Mouse (Mus musculus) hindbrain, embryonic 10.5 days (tissue): Measurements from ENCODE around the gene P3h3. TPM values are rescaled to one million over a fixed set of nuclear protein-coding genes. Genes with fewer than 3 reads are reported as not detected.
"Not testable (repeated sequence)": the region's sequence is repeated elsewhere in the genome, so short reads cannot be mapped to it uniquely, and the experiment has no call there.

Experiments
- DNase-seq: peaks from one replicate; pipeline ENCODE4 v3.0.0-alpha.2; 2017; ENCODE audit warnings: low spot score
- H3K27ac ChIP-seq: fragments of 300-500 bp; sonication (generic); 2 replicates; pipeline ENCODE4 v1.5.1; 2016; ENCODE audit warnings: mild to moderate bottlenecking, moderate library complexity
- H3K27me3 ChIP-seq: fragments of 300-500 bp; sonication (generic); 2 replicates; pipeline ENCODE4 v1.6.1; 2016; ENCODE audit warnings: mild to moderate bottlenecking; ENCODE audit not compliant: poor library complexity, insufficient read depth, severe bottlenecking
- H3K36me3 ChIP-seq: fragments of 300-500 bp; sonication (generic); 2 replicates; pipeline ENCODE4 v1.6.1; 2016; ENCODE audit warnings: mild to moderate bottlenecking, moderate library complexity
- H3K4me1 ChIP-seq: fragments of 300-500 bp; sonication (generic); replicated peaks from 2 replicates; pipeline ENCODE4 v1.6.1; 2016; ENCODE audit warnings: mild to moderate bottlenecking
- H3K4me3 ChIP-seq: fragments of 300-500 bp; sonication (generic); 2 replicates; pipeline ENCODE4 v1.5.1; 2016; ENCODE audit warnings: mild to moderate bottlenecking, moderate library complexity
- H3K9me3 ChIP-seq: fragments of 300-500 bp; sonication (generic); 2 replicates; pipeline ENCODE4 v1.6.1; 2016; ENCODE audit warnings: mild to moderate bottlenecking, moderate library complexity
- WGBS: fragments of 180-500 bp; shearing (Covaris S2); methylation state at CpG from one replicate; pipeline ENCODE4 v1.1.7; 2016; 5-methylcytosine and 5-hydroxymethylcytosine counted together
- polyA plus RNA-seq: library from polyadenylated mRNA; unstranded; fragments of >200 nt; fragmentation: Nextera tagmentation; extraction: Ambion mirVana; gene quantifications from 2 replicates; pipeline ENCODE4 v1.2.1, GENCODE M21; 2016

The P3h3 gene
- 12.6 and 13.4 TPM in 2 replicates for polyA plus RNA-seq

- under 1% methylated on average over 86 of the region's 86 CpGs for WGBS
- DNase-seq, result peak; percentile 89
- peaks cover 40% of the 10 kb centered on the region for H3K27me3 ChIP-seq
- H3K4me1 ChIP-seq, result peaks cover 69% of the 10 kb centered on the region
- peak within 1 kb of the TSS; percentile 86 for H3K4me3 ChIP-seq
- H3K9me3 ChIP-seq, result no peaks in the 10 kb centered on the region
- H3K27ac ChIP-seq, result peak within 1 kb of the TSS; percentile 97
- peaks cover 20% of the 10 kb centered on the region for H3K36me3 ChIP-seq
Measured at GRCm38 (mm10) chr6:124856916-124857839, at the start of gene P3h3. TSS of gene P3h3 (minus strand) at chr6:124857752.

GRCm38 (mm10) chr6:124904991-124905860 is 47.7 kb upstream of the P3h3 start:
- Histone ChIP-seq H3K4me3 (peak overlapping the region; percentile 61), H3K27me3 (peaks cover 25% of the 10 kb centered on the region), H3K36me3 (no peaks in the 10 kb centered on the region), H3K4me1 (peaks cover 44% of the 10 kb centered on the region), H3K9me3 (no peaks in the 10 kb centered on the region), H3K27ac (peak overlapping the region; percentile 98)
- DNase-seq, result peak; percentile 15
- 34% methylated on average over 16 of the region's 16 CpGs for WGBS

GRCm38 (mm10) chr6:124904161-124904981 is 46.8 kb upstream of the P3h3 start:
- no peaks in the 10 kb centered on the region for H3K9me3 ChIP-seq
- peak; percentile 82 for DNase-seq
- WGBS, result 7% methylated on average over 24 of the region's 24 CpGs
- H3K36me3 ChIP-seq, result no peaks in the 10 kb centered on the region
- H3K4me3 ChIP-seq, result peak overlapping the region; percentile 61
- H3K4me1 ChIP-seq, result peaks cover 38% of the 10 kb centered on the region
- peak overlapping the region; percentile 98 for H3K27ac ChIP-seq
- peaks cover 16% of the 10 kb centered on the region for H3K27me3 ChIP-seq

DNA sequence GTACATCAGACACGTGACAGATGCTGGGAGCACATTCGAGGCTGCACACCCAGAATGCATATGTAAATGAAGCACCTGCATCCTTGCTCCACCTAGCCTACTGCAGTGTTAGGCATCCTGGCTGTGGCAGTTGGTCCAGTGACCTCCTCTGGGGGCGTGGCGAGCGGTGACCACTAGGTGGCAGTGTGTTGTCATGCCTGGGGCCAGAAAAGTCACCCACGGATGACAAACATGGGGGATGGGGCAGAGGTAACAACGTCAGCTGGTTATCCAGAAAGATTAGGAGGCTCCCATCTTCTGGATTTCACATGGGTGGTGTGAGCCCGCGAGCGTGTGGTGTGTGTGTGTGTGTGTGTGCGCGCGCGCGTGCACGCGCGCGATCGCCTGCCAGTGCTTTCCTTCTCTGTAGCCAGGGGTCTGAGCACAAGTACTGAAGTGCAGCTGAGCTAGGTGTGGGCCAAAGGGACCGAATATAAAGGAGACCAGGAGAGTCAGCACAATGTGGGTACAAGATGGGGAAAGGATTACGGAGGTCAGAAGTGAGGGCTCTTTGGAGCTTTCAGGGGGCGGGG is 46.1 kb upstream of the P3h3 start:
- under 1% methylated on average over 23 of the region's 23 CpGs for WGBS

DNA sequence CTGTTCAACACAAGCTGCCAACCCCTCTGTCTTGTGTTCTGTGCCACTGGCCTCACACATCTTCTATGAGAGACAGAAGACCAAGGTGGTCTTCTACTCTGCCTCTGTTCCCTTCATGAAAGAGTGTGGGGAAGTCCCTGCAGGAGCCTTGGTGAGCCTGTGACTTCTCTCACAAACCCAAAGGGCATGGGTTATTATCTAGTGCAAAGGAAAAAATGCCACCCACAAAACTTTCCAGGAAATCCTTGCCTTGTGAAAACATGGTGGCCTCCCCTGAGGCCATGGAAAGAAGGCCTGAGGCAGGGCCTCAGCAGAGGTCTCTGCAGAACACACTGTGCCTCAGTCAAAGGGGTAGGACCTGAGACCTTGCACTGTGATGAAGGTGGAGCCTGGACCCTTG is 44.3 kb upstream of the P3h3 start:
- peaks cover 38% of the 10 kb centered on the region for H3K4me1 ChIP-seq
- no peak overlapping the region for H3K27ac ChIP-seq
- no peak for DNase-seq
- H3K36me3 ChIP-seq, result no peaks in the 10 kb centered on the region
- no peak overlapping the region for H3K4me3 ChIP-seq
- no peaks in the 10 kb centered on the region for H3K9me3 ChIP-seq
- no peaks in the 10 kb centered on the region; the same call in 1 of the 2 replicates for H3K27me3 ChIP-seq

More for the DNA sequence above, 46.1 kb upstream of the P3h3 start:
- Histone ChIP-seq H3K4me3 (peak overlapping the region; percentile 61), H3K4me1 (peaks cover 38% of the 10 kb centered on the region), H3K27ac (peak overlapping the region; percentile 98), H3K27me3 (peaks cover 9% of the 10 kb centered on the region), H3K36me3 (no peaks in the 10 kb centered on the region), H3K9me3 (no peaks in the 10 kb centered on the region)
- DNase-seq, result peak; percentile 96

DNA sequence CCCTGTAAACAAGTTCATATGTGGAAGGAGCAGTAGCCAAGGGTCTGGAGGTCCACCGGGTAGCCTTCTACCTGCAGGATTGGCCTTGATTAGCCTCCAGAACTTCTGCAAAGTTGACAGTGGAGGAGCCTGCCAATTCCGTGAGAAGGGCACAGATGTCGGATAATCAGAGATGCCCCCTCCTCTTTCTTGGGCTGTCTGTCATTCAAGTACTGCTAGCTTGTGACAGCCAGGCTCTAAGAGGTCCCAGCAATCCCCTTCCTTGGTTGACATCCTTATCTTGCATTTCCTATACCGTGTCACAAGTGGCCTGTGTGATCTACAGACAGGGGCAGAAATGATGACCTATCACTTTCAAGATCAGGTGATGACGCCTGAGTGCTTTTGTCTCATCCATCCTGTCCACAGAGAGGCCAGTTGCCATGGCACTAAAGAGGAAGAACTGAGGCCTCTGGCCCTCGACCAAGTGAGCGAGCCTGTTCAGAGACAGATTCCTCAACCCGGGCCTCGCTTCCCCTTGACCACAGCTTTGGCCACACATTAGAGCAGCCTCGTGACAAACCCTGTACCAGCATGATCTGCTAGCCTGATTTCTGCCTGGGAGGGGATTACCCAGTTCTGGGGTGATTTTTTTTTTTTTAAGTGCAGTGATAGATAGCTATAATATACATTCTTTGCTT is 43.4 kb upstream of the P3h3 start:
- H3K4me3 ChIP-seq, result no peak overlapping the region
- whole genome bisulfite sequencing, result 57% methylated on average over 10 of the region's 10 CpGs
- H3K36me3 ChIP-seq, result no peaks in the 10 kb centered on the region
- H3K9me3 ChIP-seq, result no peaks in the 10 kb centered on the region
- H3K27me3 ChIP-seq, result no peaks in the 10 kb centered on the region
- peaks cover 38% of the 10 kb centered on the region for H3K4me1 ChIP-seq
- peak overlapping the region; percentile 26; the same call in 1 of the 2 replicates for H3K27ac ChIP-seq
- DNase-seq, result no peak

GRCm38 (mm10) chr6:124900056-124900800 is 42.7 kb upstream of the P3h3 start:
- WGBS, result 60% methylated on average over 8 of the region's 8 CpGs
- Histone ChIP-seq H3K27ac (peak overlapping the region; percentile 26; the same call in 1 of the 2 replicates), H3K36me3 (no peaks in the 10 kb centered on the region), H3K9me3 (no peaks in the 10 kb centered on the region), H3K4me1 (peaks cover 33% of the 10 kb centered on the region), H3K27me3 (no peaks in the 10 kb centered on the region), H3K4me3 (no peak overlapping the region)
- DNase-seq, result no peak

DNA sequence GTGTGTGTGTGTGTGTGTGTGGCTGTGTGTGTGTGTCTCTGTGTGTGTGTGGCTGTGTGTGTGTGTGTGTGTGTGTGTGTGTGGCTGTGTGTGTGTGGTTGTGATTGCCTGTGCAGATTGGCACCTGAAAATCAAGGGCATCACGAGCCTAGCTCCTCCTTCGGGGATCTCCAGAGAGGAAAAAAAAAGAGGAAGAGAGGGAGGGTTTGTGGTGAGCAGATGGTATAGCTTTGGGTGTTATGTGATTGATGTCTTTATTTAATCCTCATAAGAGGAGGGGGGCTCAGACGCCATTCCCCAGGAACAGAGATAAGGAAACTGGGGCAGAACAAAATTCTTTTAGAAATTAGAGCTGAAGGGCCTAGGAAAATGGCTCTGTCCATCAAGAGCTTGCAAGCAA is 40.8 kb upstream of the P3h3 start:
- no peak for DNase-seq
- WGBS, result 64% methylated on average over 3 of the region's 3 CpGs

DNA sequence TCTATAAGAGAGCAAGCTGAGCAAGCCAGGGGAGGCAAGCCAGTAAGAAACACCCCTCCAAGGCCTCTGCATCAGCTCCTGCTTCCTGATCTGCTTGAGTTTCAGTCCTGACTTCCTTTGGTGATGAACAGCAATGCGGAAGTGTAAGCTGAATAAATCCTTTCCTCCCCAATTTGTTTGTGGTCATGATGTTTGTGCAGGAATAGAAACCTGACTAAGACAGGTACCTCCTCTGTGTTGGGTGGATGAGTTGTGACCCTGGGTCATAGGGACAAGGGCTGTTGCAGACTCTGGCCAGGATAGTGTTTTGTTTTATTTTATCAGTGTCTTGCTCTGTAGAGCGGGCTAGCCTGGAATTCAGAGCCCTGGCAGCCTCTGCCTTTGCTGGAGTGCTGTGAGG is 36.6 kb upstream of the P3h3 start:
- H3K4me1 ChIP-seq, H3K27ac ChIP-seq, H3K4me3 ChIP-seq, H3K36me3 ChIP-seq, H3K27me3 ChIP-seq, H3K9me3 ChIP-seq, DNase-seq: not testable (repeated sequence)
- WGBS, result 92% methylated on average over 2 of the region's 2 CpGs

More for the DNA sequence above, 40.8 kb upstream of the P3h3 start:
- H3K27ac ChIP-seq, result no peak overlapping the region
- H3K36me3 ChIP-seq, result no peaks in the 10 kb centered on the region
- no peaks in the 10 kb centered on the region for H3K9me3 ChIP-seq
- H3K4me1 ChIP-seq, result peaks cover 15% of the 10 kb centered on the region
- no peaks in the 10 kb centered on the region for H3K27me3 ChIP-seq
- H3K4me3 ChIP-seq, result no peak overlapping the region

DNA sequence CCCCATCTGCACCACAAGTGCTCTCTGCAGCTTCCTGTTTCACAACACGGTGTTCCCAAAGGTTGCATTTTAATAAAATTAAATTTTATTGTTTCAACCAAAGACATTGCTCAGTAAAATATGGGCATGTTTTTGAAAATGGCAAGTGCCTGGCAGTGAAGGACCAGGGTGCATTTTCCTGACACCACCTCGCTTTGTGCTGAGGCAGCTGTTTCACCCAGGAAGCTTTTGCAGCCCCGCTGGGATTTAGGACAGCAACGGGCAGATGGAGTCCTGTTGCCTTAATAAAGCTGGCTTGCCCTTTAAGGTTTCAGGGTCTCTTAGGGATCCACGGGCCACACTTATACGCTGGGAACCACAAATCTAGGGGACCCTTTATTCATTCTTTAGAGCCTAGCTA is 33.4 kb upstream of the P3h3 start:
- H3K36me3 ChIP-seq, result no peaks in the 10 kb centered on the region
- H3K27ac ChIP-seq, result no peak overlapping the region
- DNase-seq, result no peak
- H3K9me3 ChIP-seq, result no peaks in the 10 kb centered on the region
- H3K27me3 ChIP-seq, result no peaks in the 10 kb centered on the region
- 69% methylated on average over 6 of the region's 6 CpGs for WGBS
- H3K4me1 ChIP-seq, result no peaks in the 10 kb centered on the region
- no peak overlapping the region for H3K4me3 ChIP-seq

GRCm38 (mm10) chr6:124888555-124889125 is 31.1 kb upstream of the P3h3 start:
- Histone ChIP-seq H3K4me1 (0 out of 2 replicates have a peak, but pooled peaks cover 5% of the 10 kb centered on the region), H3K36me3 (no peaks in the 10 kb centered on the region), H3K9me3 (no peaks in the 10 kb centered on the region), H3K27ac (no peak overlapping the region), H3K27me3 (no peaks in the 10 kb centered on the region), H3K4me3 (no peak overlapping the region)
- DNase-seq, result no peak
- WGBS, result 90% methylated on average over 6 of the region's 6 CpGs
